Mouse (Mus musculus) midbrain, postnatal 0 days (tissue): ENCODE data around the gene Kdm2a. TPM values are rescaled to one million over a fixed set of nuclear protein-coding genes. Genes with fewer than 3 reads are reported as not detected.

ENCODE experiments used
- ATAC-seq: fragments of 200-750 bp; cut with Nextera tagmentation; 2 replicates; pipeline ENCODE4 v1.8.0; 2017; ENCODE audit warnings: moderate number of reproducible peaks, mild to moderate bottlenecking, moderate TSS enrichment, moderate library complexity; ENCODE audit not compliant: low FRiP score
- DNase-seq: peaks from one replicate; pipeline ENCODE4 v3.0.0-alpha.2; 2015; ENCODE audit warnings: low spot score
- H3K27ac ChIP-seq: fragments of 300-500 bp; sonication (generic); 2 replicates; pipeline ENCODE4 v1.5.1; 2014; ENCODE audit warnings: low read depth, mild to moderate bottlenecking, low read length, mixed read lengths
- H3K27me3 ChIP-seq: fragments of 300-500 bp; sonication (generic); 2 replicates; pipeline ENCODE4 v1.6.1; 2014; ENCODE audit warnings: low read length, control low read depth, mixed read lengths; ENCODE audit not compliant: insufficient read depth
- H3K36me3 ChIP-seq: fragments of 300-500 bp; sonication (generic); 2 replicates; pipeline ENCODE4 v1.6.1; 2014; ENCODE audit warnings: low read length, control low read depth, mixed read lengths; ENCODE audit not compliant: insufficient read depth
- H3K4me1 ChIP-seq: fragments of 300-500 bp; sonication (generic); 2 replicates; pipeline ENCODE4 v1.6.1; 2014; ENCODE audit warnings: mild to moderate bottlenecking, control low read depth, antibody characterized with exemption, low read length, mixed read lengths; ENCODE audit not compliant: insufficient read depth
- H3K4me2 ChIP-seq: fragments of 300-500 bp; sonication (generic); 2 replicates; pipeline ENCODE4 v1.6.1; 2014; ENCODE audit warnings: low read depth, mild to moderate bottlenecking, low read length, mixed read lengths; ENCODE audit not compliant: poor library complexity, severe bottlenecking
- H3K4me3 ChIP-seq: fragments of 300-500 bp; sonication (generic); 2 replicates; pipeline ENCODE4 v1.5.1; 2014; ENCODE audit warnings: low read depth, mild to moderate bottlenecking, low read length, moderate library complexity
- H3K9ac ChIP-seq: fragments of 300-500 bp; sonication (generic); replicated peaks from 2 replicates; pipeline ENCODE4 v1.6.1; 2014; ENCODE audit warnings: mild to moderate bottlenecking, low read length, moderate library complexity, mixed read lengths; ENCODE audit not compliant: poor library complexity, severe bottlenecking
- H3K9me3 ChIP-seq: fragments of 300-500 bp; sonication (generic); 2 replicates; pipeline ENCODE4 v1.6.1; 2016; ENCODE audit warnings: low read length, control low read depth
- CTCF ChIP-seq: IDR thresholded peaks from 2 replicates; pipeline ENCODE4 v1.5.1; 2016; ENCODE audit warnings: antibody characterized with exemption, mild to moderate bottlenecking
- WGBS: fragments of 180-500 bp; shearing (Covaris S2); extraction: QIAGEN DNeasy Blood & Tissue Kit; methylation state at CpG from one replicate; pipeline ENCODE4 v1.1.7; 2014; 5-methylcytosine and 5-hydroxymethylcytosine counted together
- polyA plus RNA-seq: library from polyadenylated mRNA; unstranded; fragments of >200 nt; fragmentation: Nextera tagmentation; extraction: Ambion mirVana; gene quantifications from 2 replicates; pipeline ENCODE4 v1.2.1, GENCODE M21; 2015
- total RNA-seq: library from RNA; depleted of rRNA; stranded (reverse); fragments of >200 nt; gene quantifications from 2 replicates; pipeline ENCODE4 v1.2.3, GENCODE M21; 2014; rRNA removed

Kdm2a gene
- total and polyA plus RNA-seq, 2 experiments from 2014 or later, result 18.4 to 103 TPM

DNA sequence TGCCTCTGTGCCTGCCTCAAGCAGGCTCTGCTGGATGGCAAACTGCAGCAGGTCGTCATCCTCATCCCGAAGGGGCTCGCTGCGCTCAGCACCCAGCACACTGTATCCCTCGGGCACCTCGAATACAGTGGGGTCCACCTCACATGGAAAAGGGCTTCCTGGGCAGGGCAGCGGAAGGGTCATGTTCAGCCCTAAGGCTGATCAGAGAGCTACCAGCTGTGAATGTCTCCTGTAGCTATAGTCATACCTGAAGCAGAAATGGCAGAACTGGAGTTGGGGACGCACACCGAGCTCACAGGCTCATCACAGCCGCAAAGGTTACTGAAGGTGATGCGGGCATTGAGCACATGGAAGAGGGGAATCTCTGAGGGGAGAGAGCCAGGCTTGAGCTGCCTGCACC lies 127.1 kb downstream of the Kdm2a start:
- Histone ChIP-seq H3K4me2 (no peak overlapping the region), H3K4me1 (peaks cover 5% of the 10 kb centered on the region; the same call in 1 of the 2 replicates), H3K9ac (no peak overlapping the region), H3K4me3 (no peak overlapping the region), H3K27ac (no peak overlapping the region), H3K9me3 (no peaks in the 10 kb centered on the region), H3K36me3 (peaks cover 26% of the 10 kb centered on the region), H3K27me3 (no peaks in the 10 kb centered on the region)
- no peak for TF ChIP-seq CTCF
- 95% methylated on average over 11 of the region's 11 CpGs for WGBS
- no peak for ATAC-seq
- DNase-seq, result no peak

DNA sequence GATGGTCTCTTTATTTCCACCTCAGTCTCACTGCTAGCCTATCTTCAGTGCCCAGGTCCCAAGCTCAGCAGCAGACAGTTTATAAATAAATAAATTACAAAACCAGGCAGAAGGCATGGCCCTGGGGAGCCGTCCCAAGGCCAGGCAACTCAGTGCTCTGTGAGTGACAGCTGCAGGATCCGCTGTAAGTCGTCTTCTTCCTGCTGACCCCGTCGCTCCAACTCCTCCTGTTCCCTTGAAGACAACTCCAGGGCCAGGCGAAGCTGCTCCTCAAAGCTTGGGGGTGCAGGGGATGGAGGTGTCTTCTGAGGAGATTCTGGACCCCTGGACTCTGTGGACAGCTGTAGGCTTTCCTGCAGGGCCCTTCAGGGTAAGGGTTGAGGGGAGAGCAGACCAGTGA lies 127.9 kb downstream of the Kdm2a start:
- TF ChIP-seq CTCF, result no peak
- Histone ChIP-seq H3K4me3 (no peak overlapping the region), H3K27me3 (no peaks in the 10 kb centered on the region), H3K4me2 (no peak overlapping the region), H3K36me3 (peaks cover 26% of the 10 kb centered on the region), H3K9ac (no peak overlapping the region), H3K9me3 (no peaks in the 10 kb centered on the region), H3K27ac (no peak overlapping the region), H3K4me1 (peaks cover 5% of the 10 kb centered on the region; the same call in 1 of the 2 replicates)
- no peak for ATAC-seq
- DNase-seq, result no peak
- 66% methylated on average over 6 of the region's 6 CpGs for WGBS

DNA sequence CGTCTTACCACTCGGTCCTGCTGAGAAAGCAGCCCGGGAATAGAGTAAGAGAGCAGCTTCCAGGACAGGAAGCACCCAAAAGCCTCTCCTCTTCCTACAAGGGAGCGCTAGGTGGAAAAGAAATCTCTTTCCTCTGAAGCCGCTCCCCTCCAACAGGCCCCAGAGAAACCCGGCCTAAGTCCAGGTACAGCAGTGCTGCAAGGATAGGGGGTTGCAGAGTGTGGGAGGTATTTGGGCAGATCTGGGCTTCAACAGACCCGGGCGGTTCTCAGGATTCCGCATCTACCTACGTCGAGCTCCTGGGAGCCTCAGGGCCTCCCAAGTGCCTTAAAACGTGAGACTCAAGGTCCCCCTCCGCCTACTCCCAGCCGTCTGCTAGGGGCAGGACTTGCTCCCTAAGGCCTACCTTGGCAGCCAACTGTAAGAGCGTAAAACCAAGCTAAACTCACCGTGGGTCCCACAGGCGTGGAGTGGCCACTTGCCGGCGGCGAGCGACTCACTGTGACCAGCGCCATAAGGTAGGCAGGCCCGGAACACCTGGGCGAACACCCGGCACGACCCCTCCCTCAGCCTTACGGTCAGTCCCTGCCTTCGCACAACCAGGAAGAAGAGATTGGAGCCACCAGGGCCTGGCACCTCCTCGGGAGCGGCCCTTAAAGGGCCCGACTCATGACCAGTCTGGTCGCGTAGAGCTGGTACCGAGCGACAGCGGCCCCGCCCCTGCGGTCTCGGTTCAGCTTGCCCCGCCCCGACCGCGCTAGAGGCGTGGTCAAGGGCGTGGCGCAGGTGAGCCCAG lies 129.3 kb downstream of the Kdm2a start, which contains the start of gene Ssh3:
Ssh3 (minus strand) TSS at position 615 of the 796 bp plus-strand sequence.
- H3K27me3 ChIP-seq, result no peaks in the 10 kb centered on the region
- ATAC-seq (peak; percentile 57; the same call in 1 of the 2 replicates), DNase-seq (peak; percentile 56)
- peaks cover 5% of the 10 kb centered on the region; the same call in 1 of the 2 replicates for H3K4me1 ChIP-seq
- peaks cover 26% of the 10 kb centered on the region for H3K36me3 ChIP-seq
- no peak for TF ChIP-seq CTCF
- H3K4me3 ChIP-seq, result peak within 1 kb of the TSS; percentile 32
- no peak within 1 kb of the TSS; the same call in 1 of the 2 replicates for H3K27ac ChIP-seq
- H3K9ac ChIP-seq, result peak within 1 kb of the TSS; percentile 42
- H3K4me2 ChIP-seq, result peak within 1 kb of the TSS; percentile 55
- no peaks in the 10 kb centered on the region for H3K9me3 ChIP-seq
- WGBS, result 9% methylated on average over 46 of the region's 46 CpGs

DNA sequence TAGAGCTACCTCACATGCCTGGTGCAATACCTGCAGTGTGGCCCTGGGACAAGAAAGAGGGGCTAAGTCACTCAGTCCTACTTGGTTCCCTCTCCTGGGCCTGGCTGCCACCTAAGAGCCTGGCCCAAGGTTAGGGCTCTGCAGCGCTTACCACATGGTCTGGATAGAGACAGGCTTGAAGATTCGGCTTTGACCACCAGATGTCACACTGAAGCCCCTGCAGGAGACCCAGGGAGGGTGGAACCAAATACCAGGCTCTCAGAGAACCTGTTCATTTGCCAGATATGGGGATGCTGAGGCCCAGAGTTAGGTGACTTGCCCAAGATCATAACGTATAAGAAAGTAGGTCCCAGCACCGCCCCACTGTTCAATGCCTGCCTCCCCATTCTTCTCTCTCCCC lies 132.1 kb downstream of the Kdm2a start:
- TF ChIP-seq CTCF, result peak; percentile 56
- H3K9ac ChIP-seq, result no peak overlapping the region
- H3K36me3 ChIP-seq, result peaks cover 8% of the 10 kb centered on the region
- peaks cover 5% of the 10 kb centered on the region; the same call in 1 of the 2 replicates for H3K4me1 ChIP-seq
- ATAC-seq (no peak), DNase-seq (peak; percentile 54)
- H3K27ac ChIP-seq, result no peak overlapping the region
- WGBS, result 57% methylated on average over 4 of the region's 4 CpGs
- H3K4me2 ChIP-seq, result no peak overlapping the region
- H3K27me3 ChIP-seq, result no peaks in the 10 kb centered on the region
- H3K9me3 ChIP-seq, result no peaks in the 10 kb centered on the region
- H3K4me3 ChIP-seq, result no peak overlapping the region

Other genes starting within 250 kb of the Kdm2a start
- gene Coro1b, start 249.7 kb downstream of the Kdm2a start, total RNA-seq, result 96.1 and 116 TPM in 2 replicates
- 95.2 and 104 TPM in 2 replicates for gene Coro1b, start 249.7 kb downstream of the Kdm2a start, polyA plus RNA-seq
- 0.38 TPM in 1 of 2 replicates, not detected in the other for gene Ptprcap, start 244.7 kb downstream of the Kdm2a start, total RNA-seq
- gene Ptprcap, start 244.7 kb downstream of the Kdm2a start, polyA plus RNA-seq, result 0.28 TPM in 1 of 2 replicates, not detected in the other
- 23.5 and 25.2 TPM in 2 replicates for gene Rps6kb2, start 234.9 kb downstream of the Kdm2a start, total RNA-seq
- 58.2 and 62.8 TPM in 2 replicates for gene Rps6kb2, start 234.9 kb downstream of the Kdm2a start, polyA plus RNA-seq
- 4.4 and 6.6 TPM in 2 replicates for gene Carns1, start 222.8 kb downstream of the Kdm2a start, total RNA-seq
- gene Carns1, start 222.8 kb downstream of the Kdm2a start, polyA plus RNA-seq, result 6.7 and 6.9 TPM in 2 replicates
- 0.49 and 1.9 TPM in 2 replicates for gene Tbc1d10c, start 207.0 kb downstream of the Kdm2a start, total RNA-seq
- gene Tbc1d10c, start 207.0 kb downstream of the Kdm2a start, polyA plus RNA-seq, result 1.2 and 1.6 TPM in 2 replicates
- gene Ppp1ca, start 206.2 kb downstream of the Kdm2a start, total RNA-seq, result 535 and 592 TPM in 2 replicates
- gene Ppp1ca, start 206.2 kb downstream of the Kdm2a start, polyA plus RNA-seq, result 510 and 531 TPM in 2 replicates
- gene Rad9a, start 196.6 kb downstream of the Kdm2a start, total RNA-seq, result 18.0 and 22.8 TPM in 2 replicates
- gene Rad9a, start 196.6 kb downstream of the Kdm2a start, polyA plus RNA-seq, result 14.7 and 17.0 TPM in 2 replicates
- 0.99 and 1.2 TPM in 2 replicates for gene Clcf1, start 184.0 kb downstream of the Kdm2a start, total RNA-seq
- gene Clcf1, start 184.0 kb downstream of the Kdm2a start, polyA plus RNA-seq, result 0.28 and 0.44 TPM in 2 replicates
- not detected in 2 replicates for gene AC109138.7, start 183.9 kb downstream of the Kdm2a start, total RNA-seq
- gene AC109138.7, start 183.9 kb downstream of the Kdm2a start, polyA plus RNA-seq, result not detected in 2 replicates
- 20.9 and 37.7 TPM in 2 replicates for gene Pold4, start 166.4 kb downstream of the Kdm2a start, total RNA-seq
- 20.8 and 26.8 TPM in 2 replicates for gene Pold4, start 166.4 kb downstream of the Kdm2a start, polyA plus RNA-seq
- 40.6 and 67.7 TPM in 2 replicates for gene Ssh3, start 129.1 kb downstream of the Kdm2a start, total RNA-seq
- gene Ssh3, start 129.1 kb downstream of the Kdm2a start, polyA plus RNA-seq, result 18.6 and 20.7 TPM in 2 replicates
- gene Ankrd13d, start 115.1 kb downstream of the Kdm2a start, total RNA-seq, result 92.2 and 106 TPM in 2 replicates
- gene Ankrd13d, start 115.1 kb downstream of the Kdm2a start, polyA plus RNA-seq, result 79.1 and 84.8 TPM in 2 replicates
- 152 and 257 TPM in 2 replicates for gene Grk2, start 92.1 kb downstream of the Kdm2a start, total RNA-seq
- gene Grk2, start 92.1 kb downstream of the Kdm2a start, polyA plus RNA-seq, result 27.0 and 29.6 TPM in 2 replicates
- 4.3 and 6.2 TPM in 2 replicates for gene Rhod, start 41.1 kb upstream of the Kdm2a start, total RNA-seq
- gene Rhod, start 41.1 kb upstream of the Kdm2a start, polyA plus RNA-seq, result 2.7 and 4.5 TPM in 2 replicates
- 12.2 and 20.9 TPM in 2 replicates for gene Syt12, start 79.2 kb upstream of the Kdm2a start, total RNA-seq
- gene Syt12, start 79.2 kb upstream of the Kdm2a start, polyA plus RNA-seq, result 7.0 and 7.6 TPM in 2 replicates
- gene 2010003K11Rik, start 100.3 kb upstream of the Kdm2a start, total RNA-seq, result not detected in 2 replicates
- 0.23 TPM in 1 of 2 replicates, not detected in the other for gene 2010003K11Rik, start 100.3 kb upstream of the Kdm2a start, polyA plus RNA-seq
- 45.1 and 57.8 TPM in 2 replicates for gene Pcx, start 112.2 kb upstream of the Kdm2a start, total RNA-seq
- 32.0 and 41.2 TPM in 2 replicates for gene Pcx, start 112.2 kb upstream of the Kdm2a start, polyA plus RNA-seq
- gene Lrfn4, start 217.4 kb upstream of the Kdm2a start, total RNA-seq, result 164 TPM in 2 replicates
- gene Lrfn4, start 217.4 kb upstream of the Kdm2a start, polyA plus RNA-seq, result 15.4 and 17.1 TPM in 2 replicates
- 74.9 and 85.1 TPM in 2 replicates for gene Rce1, start 227.4 kb upstream of the Kdm2a start, total RNA-seq
- gene Rce1, start 227.4 kb upstream of the Kdm2a start, polyA plus RNA-seq, result 43.3 and 46.7 TPM in 2 replicates